Mouse (Mus musculus) left cerebral cortex, adult 9 months (tissue): ENCODE measurements around the gene Frzb.
"Not testable (repeated sequence)": the region's sequence is repeated elsewhere in the genome, so short reads cannot be mapped to it uniquely, and the experiment has no call there.

Source experiments
- DNase-seq, 2 experiments: peaks; one replicate each; pipeline ENCODE4 v3.0.0; 2022; ENCODE audit warnings: low spot score in 2 of 2

Frzb gene

DNA sequence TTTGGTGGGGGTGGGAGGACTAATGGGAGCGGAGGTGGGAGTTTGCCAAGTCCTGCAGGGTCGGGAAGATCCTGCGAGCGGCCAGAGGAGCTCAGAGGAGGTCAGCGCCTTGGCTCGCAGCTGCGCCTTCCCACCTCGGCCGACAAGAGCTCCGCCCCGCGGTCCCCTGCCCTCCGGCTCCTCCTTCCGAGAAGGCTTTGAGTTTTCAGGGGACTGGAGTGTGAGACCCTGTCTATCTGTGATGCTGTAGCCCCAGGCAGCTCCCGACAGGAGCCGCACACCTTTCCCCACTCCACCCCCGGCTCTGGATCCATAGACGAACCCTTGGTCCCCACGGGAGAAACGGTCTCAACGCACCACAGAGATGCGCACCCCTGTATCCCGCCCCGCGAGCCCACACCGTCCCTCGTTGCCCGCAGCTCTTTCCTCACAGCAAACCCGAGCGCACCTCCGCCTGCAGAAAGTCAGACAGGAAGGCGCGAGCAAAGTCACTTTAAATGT, at the start of gene Frzb:
Frzb (minus strand) TSS at position 335 of the 501 bp plus-strand sequence.
- DNase-seq, result no peak

DNA sequence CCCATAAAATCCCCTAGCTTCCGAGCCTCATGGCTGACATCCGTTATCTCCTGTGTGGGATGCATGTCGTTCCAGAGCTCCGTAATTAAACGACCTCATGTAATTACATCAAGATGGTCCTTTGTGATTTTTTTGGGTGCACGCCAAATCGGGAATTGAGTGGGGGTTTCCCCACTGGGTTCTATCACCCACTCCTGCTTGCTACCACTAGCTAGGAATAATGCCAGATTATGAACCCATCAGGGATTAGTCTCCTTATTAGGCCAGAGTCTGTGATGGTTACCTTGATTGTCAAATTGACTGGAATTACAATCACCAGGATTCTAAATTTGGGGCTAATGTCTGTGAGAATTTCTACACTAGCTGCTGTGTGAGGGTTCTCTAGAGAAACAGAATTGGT, 47.9 kb upstream of the Frzb start:
- DNase-seq, result not testable (repeated sequence)

DNA sequence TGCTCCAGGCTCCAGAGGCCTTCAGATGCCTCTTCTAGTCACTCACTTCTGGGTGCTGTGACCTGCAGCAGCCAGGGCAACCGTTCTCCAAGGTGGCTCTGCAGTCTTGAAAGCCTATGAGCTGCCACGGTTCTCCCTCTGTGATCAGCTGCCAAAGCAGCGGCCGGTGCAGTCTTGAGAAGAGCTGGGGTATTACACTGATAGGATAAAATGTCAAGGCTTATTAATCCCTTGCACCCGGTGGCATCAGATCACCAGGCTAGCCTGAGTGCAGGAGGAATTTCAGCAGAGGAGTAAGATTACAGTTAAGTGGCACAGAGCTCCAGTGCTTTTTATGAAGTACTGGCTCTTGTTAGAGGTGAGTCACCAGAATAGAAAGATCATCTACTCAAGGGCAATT, 39.4 kb upstream of the Frzb start:
- DNase-seq, result no peak

DNA sequence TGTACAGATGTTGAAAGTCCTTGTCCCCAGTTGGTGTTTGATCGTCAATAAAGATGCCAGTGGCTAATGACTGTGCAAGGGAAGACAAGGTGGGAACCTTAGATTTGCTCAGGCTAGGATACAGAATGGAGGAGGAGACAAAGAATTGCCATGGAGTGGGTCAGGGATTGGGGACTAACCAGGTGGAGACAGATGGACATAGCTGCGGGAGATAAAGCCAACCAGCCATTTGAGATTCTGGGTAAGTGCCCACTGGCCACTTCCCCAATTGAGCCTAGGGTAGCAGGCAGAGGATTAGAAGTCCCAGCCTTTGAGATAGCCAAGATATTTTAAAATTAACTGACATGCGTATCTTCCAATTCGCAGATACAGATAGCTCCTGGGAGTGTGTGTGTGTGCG, 37.5 kb upstream of the Frzb start:
- DNase-seq, result no peak

DNA sequence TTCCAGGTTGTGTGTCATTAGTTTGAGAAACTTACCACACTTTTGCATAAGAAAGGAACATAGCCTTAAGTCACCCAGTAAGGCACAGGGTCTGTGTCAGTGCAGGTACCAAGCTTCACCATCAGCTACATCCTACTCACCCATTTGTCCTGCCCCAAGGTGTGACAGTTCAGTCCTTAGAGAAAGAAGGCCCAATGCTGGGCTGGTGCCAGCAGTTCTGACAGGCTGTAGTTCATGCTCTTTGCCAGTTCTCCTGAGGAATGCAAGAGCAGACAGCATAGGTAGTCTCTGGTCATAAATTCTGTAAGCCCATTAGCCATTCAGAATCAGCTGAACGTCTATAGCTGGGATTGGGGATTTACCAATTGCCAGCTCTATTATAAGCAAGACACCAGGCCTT, 28.4 kb upstream of the Frzb start:
- no peak for DNase-seq

DNA sequence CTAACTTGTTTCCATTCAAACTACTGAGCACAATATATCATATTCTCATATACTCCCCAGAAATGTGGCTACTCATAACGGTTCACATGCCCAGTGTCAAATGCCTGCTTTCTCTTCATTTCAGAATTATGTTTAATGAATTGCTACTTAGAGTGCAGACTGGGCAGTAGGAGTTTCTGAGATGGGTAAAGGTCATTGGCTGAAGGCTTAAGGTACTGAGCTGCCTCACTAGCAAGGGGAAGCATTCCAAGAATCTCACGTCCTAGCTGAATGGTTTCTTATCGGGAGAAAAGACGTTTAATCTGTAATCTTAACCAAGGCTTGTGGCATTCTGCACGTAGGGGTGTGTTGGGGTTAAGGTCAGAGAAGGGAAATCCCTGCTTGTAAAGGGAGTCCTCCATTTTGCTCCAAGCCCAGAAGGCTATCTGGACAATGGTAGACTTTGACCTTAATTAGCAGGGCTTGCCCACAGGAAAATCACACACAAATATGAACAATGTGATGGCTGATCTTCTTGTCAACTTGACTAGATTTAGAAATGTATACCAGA, 26.9 kb upstream of the Frzb start:
- no peak for DNase-seq

DNA sequence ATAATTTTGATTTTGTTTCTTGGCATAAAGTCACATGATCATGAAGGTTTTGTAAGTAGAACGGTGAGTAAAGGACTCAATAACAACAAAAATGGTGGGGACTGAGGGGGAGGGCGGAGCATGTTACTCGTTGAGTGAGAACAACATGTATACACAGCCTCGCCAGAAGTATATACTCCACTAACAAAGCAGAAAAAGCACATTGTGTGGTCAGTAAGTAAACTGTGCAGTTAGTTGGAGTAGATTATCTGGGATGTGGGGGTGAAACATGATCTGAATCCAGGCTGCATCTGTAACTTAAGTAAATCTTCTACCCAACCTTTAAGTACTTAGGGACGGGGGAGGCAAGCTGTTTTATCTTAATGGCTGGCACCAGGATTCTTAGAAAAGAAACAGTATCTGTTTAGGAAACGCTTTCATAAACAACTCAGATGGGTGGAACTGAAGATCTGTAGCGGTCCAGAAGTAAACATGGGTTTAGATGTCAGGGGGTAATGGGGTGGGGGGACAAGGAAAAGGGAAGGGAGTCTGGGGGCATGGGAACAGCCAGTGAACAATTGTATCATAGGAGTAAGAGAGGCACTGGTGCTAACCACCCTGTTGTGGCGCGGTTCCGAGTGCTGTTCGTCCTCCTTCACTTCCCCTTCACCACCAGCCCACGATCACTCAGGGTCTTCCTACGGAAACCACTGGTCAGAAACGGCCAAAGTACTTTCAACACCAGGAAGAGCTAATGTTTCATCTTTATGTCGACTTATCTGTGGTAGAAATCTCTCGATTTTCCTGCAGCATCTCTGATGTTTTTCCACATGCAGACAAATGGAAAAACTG, 18.8 kb upstream of the Frzb start:
- no peak for DNase-seq

DNA sequence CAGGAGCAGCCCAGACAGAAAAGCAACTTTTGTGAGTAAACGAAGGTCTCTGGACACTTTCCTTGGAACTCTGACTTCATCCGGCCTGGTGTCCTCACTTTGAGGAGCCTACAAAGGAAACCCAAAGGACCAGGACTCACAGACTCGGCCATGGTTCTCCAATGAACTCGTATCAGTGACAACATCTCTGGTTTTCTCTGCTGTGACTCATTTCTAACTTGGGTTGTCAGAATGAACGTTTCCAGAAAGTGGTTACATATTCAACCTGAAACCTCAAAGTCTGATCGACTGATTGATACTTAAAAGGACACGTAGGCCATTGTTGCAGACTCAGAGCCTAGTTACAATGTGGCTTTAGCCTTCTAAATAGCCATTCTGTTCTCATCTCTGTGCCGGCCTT, 14.4 kb upstream of the Frzb start:
- no peak for DNase-seq

DNA sequence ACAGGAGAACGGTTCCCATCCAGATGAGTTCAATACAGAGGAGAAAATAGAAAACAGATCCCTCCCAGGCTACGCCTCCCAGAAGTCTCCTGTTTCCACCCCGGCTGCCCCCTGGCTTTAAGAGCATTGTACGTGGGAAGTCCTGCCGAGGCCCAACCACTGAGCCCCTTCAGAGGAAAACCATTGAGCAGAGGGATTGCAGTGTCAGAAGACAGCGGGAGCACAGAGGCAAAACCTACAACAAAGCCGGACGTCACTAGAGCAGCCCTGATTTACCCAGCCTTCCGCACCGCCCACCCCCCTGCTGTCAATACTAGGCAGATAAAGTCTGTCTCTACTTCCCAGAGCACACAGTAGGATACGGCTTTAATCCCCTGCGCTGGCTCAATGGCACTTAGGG, 806 bp upstream of the Frzb start:
- DNase-seq, result peak in 1 of 2 experiments; percentile 5

DNA sequence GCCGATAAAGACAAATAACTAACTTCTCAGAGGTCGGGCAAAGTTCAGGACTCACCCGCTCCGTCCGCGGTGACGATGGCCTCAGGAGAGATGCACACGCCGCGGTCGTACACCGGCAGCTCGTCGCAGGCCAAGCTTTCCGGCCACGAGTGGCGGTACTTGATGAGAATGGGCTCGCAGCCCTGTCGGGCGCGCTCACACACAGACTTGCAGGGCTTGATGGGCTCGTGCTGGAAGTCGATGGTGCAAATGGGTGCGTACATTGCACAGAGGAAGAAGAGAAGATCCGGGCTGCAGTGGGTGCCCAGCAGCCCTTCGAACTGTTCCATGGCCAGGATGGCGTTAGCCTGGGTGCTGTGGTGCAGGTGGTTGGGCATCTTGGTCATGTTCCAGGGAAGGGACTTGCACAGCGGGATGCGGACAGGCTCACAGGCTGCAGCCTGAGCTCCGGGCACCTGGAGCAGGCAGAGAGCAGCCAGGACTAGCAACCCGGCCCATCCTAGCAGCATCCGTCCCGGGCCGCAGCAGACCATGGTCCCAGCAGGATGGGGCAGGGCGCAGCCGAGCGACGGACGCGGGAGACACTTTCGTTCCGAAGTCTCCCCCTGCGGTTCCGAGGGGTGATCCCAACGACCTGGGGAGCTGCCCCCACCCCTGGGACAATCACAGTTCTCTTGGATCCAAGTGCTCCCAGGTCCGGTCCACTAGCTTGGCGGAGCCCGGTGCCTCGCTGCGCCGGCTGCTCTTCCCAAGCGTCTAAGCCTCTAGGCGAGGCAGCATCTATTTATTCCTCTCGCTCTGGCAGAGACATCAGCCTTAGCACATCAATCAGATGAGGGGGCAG, 895 bp downstream of the Frzb start:
- peak in 1 of 2 experiments; percentile 14 for DNase-seq

DNA sequence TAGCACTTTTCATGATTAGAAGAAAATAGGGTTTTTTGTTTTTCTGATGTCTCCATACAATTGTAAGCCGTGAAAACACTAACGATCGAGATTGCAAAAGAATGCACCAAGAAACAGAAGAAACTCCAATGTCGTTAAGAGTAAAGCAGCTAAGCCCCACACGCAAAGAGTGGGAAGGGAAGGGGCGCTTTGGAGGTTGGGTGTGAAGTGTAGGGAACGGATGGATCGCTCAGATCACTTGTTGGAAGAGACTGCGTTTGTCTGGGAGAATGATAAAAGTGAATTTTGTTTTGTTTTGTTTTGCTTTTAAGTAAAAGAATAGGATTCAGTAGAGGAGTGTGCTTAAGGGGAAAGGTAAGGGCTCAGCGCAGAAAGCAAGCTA, 1.5 kb downstream of the Frzb start:
- no peak for DNase-seq

DNA sequence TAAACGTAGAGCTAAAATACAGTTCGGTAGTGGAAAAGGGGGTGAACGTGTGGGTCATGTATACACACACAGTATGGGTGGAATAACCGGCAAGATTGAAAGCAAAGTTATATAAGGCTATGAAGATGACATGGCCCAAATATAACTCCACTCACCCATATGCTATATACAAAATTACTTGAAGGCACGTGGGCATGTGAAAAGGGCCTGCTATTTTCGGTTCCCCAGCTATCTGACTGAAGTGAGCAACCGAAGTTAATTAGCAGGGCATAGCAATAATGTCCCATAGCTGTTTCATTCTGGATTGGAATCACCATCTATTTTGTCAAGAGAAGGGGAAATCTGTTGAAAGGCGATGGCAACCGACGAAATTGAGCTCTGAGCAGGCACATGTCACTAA, 1.9 kb downstream of the Frzb start:
- peak in 1 of 2 experiments; percentile 7 for DNase-seq

DNA sequence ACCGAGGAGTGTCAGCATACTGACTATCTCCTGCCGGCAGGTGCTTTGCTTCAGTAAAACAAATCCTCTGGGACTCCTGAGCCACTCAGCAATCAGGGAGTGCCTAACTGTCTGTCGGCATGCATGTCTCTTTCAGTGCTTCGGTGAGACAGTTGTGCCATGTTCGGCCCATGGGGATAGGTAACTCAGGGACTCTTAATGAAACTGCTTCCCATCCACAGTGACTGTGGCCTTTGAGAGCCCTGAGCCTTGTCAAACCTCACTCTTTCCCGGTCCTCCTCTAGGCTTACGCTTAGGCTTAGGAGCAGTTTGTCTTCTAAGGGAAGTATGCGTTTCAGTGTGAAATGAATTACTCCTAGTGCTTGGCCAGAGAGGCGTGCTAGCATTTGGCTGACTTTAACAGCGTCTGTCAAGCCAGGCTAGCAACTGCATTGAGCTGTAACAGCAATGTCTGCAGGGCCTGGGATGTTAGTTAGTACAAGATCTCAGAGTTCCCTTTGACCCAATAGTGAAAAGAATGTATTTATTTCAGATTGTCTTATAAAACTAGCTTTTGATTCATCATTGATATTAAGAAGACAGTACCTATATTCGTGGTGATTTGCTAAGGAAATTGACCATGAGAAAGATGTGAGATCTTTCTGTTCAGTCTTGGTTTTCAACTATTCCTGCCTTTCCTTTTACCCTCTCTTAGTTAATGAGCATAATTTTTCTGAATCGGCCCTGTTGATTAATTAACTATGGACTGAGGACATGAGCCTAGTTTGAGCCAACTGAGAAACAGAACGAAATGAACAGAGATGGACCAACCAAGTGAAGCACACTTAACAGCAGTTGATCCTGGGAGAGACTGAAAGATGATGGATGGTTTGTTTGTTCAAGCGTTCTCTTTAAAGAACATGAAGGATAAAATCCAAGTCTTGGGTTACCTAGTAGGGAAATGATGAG, 2.7 kb downstream of the Frzb start:
- no peak for DNase-seq

DNA sequence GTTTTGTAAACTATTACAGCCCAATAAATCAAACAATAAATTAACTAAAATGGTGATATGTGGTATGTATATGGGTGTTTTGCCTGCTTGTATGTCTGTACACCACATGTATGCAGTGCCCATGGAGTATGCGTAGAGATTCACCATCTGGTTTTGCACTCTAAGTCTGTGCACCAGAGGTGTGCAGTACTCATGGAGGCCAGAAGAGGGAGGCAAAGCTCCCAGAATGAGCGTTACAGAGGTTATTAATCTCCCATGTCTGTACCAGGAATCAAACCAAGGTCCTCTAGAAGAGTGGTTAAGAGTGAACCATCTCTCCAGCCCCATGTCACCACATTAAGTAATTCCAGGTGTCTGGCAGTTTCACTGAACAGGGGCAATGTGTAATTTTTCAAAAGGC, 3.5 kb downstream of the Frzb start:
- DNase-seq, result no peak

DNA sequence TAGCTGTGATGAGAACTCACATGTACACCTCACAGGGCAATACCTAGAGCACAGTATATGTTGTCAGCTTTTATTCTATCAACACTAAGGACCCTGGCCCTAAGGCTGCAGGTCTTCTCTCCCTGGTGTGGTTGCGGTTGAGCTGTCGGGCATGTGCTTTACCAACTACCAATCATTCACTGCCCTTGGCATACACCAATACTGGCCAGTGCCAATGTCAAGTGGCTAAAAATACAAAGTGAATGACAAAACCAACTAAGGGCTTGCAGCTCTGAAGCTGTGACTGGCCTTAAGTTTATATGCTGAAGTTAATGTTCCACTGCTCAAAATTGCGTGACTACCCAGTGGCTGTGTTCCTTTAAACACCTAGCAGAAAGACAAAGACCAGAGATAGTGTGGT, 6.0 kb downstream of the Frzb start:
- no peak for DNase-seq

DNA sequence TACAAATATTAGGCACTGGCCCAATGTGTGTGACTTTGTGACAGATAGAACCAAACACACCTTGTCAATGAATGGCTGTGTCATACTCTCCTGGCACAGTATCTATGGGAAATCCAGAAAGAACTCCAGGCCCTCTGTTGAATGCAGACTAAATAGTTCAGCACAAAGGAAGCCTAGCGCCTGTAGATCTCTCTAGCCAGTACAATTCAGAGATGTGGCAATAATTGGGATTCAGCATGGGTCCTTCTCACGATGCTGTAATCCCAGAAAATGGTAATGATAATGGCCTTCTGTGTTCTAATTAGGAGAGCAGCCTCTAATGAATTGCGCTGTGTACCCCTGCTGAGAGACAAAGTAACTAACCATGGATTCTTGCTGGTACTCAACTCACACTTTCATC, 8.6 kb downstream of the Frzb start:
- DNase-seq, result no peak

DNA sequence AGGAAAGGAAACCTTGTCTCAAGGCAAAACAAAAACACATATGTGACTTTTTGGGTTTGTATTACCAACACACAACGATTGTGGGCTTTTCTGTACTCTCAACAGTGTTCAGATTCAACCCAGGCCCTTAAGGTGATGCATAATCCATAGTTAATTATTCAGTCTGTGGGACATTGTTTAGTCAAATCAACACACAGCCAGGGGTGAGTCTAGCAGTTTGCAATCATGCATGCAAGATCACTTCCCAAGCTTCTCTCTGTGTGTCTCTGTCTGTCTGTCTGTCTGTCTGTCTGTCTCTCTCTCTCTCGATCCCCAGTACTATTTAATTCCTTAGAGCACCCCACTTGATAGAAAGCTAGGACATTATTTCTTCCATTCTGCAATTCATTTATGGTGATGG, 10.0 kb downstream of the Frzb start:
- DNase-seq, result no peak

DNA sequence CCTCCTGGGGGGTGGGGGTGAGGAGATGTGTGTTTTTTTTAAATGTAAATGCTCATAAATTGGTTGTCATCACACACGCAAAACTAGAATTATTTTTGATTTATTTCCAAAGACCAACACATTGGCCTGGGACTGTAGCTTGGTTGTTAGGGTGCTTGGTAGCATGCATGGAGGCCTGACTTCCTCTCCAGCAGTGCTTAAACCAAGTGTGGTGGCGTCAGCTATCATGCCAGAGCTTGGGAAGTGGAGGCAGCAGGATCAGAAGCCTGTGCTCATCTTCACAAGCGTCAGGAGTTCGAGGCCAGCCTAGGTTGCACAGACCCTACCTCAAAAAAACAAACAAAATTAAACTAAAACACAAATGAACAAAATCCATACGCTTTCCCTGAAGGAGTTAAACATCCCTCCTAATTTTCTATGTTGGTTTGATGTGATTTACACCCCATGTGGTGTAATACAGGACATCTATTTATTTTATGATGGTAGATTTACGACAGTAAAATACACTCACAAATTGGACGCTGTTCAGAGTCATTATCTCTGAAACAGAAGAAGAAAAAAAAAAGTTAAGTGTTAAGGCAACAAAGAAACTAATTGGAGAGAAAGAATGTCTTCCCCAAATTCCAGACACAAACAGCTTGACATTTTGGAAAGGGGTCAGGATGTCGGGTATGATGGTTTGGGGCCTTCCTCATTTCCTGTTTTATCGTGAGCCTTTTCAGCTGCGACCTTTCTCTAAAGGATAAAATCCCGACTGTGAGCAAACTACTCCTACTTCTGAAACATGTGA, 12.4 kb downstream of the Frzb start:
- no peak for DNase-seq

DNA sequence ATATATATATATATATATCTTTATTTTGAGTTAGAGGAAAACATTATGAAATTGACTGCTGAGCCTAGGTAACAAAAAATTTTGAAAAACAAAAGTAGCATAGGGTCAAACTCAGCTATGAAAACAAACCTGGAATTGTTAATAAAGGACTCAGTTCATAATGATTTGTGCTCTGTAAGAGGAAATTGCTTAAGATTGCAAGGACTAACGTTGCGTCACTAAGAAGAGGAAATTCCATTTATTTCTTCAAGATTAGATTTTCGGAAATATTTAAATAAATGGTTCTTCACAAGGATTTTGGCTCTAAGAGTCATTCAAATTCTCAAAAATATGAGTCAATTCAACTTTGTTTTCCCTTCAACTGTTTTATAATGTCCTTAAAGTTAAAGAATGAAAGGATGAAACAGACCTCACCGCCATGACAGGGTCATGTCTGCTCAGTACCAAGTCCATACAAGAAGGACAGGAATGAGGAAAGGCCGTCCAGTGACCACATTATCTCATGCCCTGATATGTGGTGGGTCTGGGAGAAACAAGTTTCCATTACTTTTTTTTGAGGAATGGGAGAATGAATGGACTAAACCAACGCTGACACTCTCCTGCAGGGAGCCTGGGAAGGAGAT, 14.1 kb downstream of the Frzb start:
- no peak for DNase-seq

DNA sequence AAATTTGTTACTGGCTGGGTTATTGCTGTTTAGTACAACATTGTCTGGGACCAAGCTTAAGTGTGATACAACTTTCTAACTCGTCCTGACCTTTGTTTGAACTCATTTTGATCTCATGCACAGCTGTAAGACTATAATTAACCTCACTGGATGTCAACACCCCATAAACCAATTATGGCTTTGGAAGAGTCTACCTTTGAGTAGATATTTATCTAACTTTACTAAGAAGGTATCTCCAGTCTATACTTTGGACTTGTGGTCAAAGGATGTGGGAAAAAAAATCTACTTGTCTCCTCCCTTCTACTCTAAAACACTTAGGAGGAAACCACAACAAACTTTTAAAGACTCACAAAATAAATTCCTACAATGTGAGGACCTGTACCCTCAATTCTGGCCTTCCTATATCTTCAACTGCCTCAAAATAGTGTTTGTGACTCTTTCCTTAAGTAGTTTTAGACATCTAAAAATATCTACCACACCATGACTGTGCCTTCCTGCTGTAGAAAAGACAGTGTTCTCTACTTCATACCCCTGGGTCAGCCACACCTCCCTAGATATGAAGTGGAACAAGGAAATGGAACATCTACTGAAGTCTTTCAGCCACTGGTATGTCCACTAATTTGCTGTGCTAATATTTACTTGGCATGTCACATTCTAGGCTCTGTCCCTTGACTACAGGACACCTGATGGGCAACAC, 16.9 kb downstream of the Frzb start:
- DNase-seq, result no peak
